Mouse (Mus musculus): ENCODE results near the gene Trpt1.

- no peak for TF ChIP-seq CTCF (IDR thresholded peaks at IDR 0.05; ENCODE audit: control insufficient read depth, insufficient read depth, low read length)
- no peak for TF ChIP-seq POLR2A (IDR thresholded peaks at IDR 0.05; ENCODE audit: borderline replicate concordance, control insufficient read depth, low read depth, low read length)
These were observed 25.4 kb upstream of the Trpt1 start for GRCm38 (mm10) chr19:6970460-6971085.

Measured in bone marrow, adult 2 months (tissue).